Mouse (Mus musculus) ES-E14 (cell line): ENCODE data around the gene Madcam1. TPM values are rescaled to one million over a fixed set of nuclear protein-coding genes. Genes with fewer than 3 reads are reported as not detected.

Source experiments
- DNase-seq: peaks from one replicate; pipeline ENCODE4 v3.0.0-alpha.2; 2013; ENCODE audit warnings: low read depth, low spot score
- H3K27ac ChIP-seq: 2 replicates; pipeline ENCODE4 v1.5.1; 2012; ENCODE audit warnings: low read depth, mild to moderate bottlenecking, low read length, moderate library complexity, mixed read lengths; ENCODE audit not compliant: poor library complexity, insufficient read depth, severe bottlenecking
- H3K36me3 ChIP-seq: 2 replicates; pipeline ENCODE4 v1.6.1; 2012; ENCODE audit warnings: mild to moderate bottlenecking, low read length, moderate library complexity, mixed read lengths; ENCODE audit not compliant: control insufficient read depth, poor library complexity, insufficient read depth, severe bottlenecking
- H3K4me1 ChIP-seq, 2 experiments: fragments of 150-350 bp in 1 of 2; sonication (generic) in 1 of 2; 2 replicates each; pipeline ENCODE4 v1.6.1; 2012; ENCODE audit warnings: low read length in 2 of 2, mild to moderate bottlenecking in 1 of 2, mixed read lengths in 1 of 2; ENCODE audit not compliant: control insufficient read depth in 2 of 2, insufficient read depth in 2 of 2, poor library complexity in 1 of 2
- H3K4me3 ChIP-seq, 2 experiments: fragments of 150-350 bp in 1 of 2; sonication (generic) in 1 of 2; 2 replicates each; pipeline ENCODE4 v1.5.1; 2012; ENCODE audit warnings: low read length in 2 of 2, low read depth in 1 of 2, mild to moderate bottlenecking in 1 of 2, mixed read lengths in 1 of 2; ENCODE audit not compliant: insufficient read depth in 1 of 2, poor library complexity in 1 of 2, severe bottlenecking in 1 of 2
- H3K9ac ChIP-seq: 2 replicates; pipeline ENCODE4 v1.6.1; 2012; ENCODE audit warnings: low read depth, mild to moderate bottlenecking, low read length, mixed read lengths; ENCODE audit not compliant: poor library complexity, insufficient read depth, severe bottlenecking
- H3K9me3 ChIP-seq: fragments of 150-350 bp; sonication (generic); 2 replicates; pipeline ENCODE4 v1.6.1; 2012; ENCODE audit warnings: low read depth, mild to moderate bottlenecking, low read length; ENCODE audit not compliant: control insufficient read depth, insufficient read depth
- HCFC1 ChIP-seq: IDR thresholded peaks from 2 replicates; pipeline ENCODE4 v1.6.1; 2012; ENCODE audit warnings: low read length, inconsistent platforms, borderline replicate concordance; ENCODE audit not compliant: insufficient read depth
- MAFK ChIP-seq: IDR thresholded peaks from 2 replicates; pipeline ENCODE4 v1.6.1; 2014; ENCODE audit warnings: mild to moderate bottlenecking, low read depth, low read length, inconsistent platforms; ENCODE audit not compliant: insufficient read depth
- ZC3H11A ChIP-seq: IDR thresholded peaks from 2 replicates; pipeline ENCODE4 v1.6.1; 2012; ENCODE audit warnings: low read depth, mild to moderate bottlenecking, inconsistent platforms, low read length, borderline replicate concordance
- ZNF384 ChIP-seq: IDR thresholded peaks from 2 replicates; pipeline ENCODE4 v1.6.1; 2012; ENCODE audit warnings: low read depth, low read length, inconsistent platforms
- in situ Hi-C, 2 experiments: fragments of 600-800 bp; cut with MboI; formaldehyde crosslinking; loops; one replicate each; pipeline ENCODE4 v1.15.1; 2025; ENCODE audit warnings: low sequenced_read_pairs in 2 of 2, inconsistent platforms in 1 of 2; ENCODE audit not compliant: unreplicated experiment in 2 of 2
- total RNA-seq: library from RNA; depleted of rRNA; stranded (reverse); fragments of 300-350 nt; gene quantifications from 2 replicates; pipeline ENCODE4 v1.2.3, GENCODE M21; 2012

The Madcam1 gene
- total RNA-seq, 1 experiment: 2.7 TPM

- Histone ChIP-seq H3K27ac (peak overlapping the region; percentile 90), H3K4me1 (peaks cover 5 to 29% of the 10 kb centered on the region in 2 experiments), H3K9ac (peak overlapping the region; percentile 91), H3K9me3 (no peaks in the 10 kb centered on the region), H3K4me3 (peak overlapping the region; percentile 94 to 100), H3K36me3 (peaks cover 39% of the 10 kb centered on the region)
- 0 out of 2 replicates have a peak, but pooled peaks have one; percentile 11 for TF ChIP-seq HCFC1
- no peak for TF ChIP-seq ZNF384
- in situ Hi-C loops: no loop called here
- no peak for DNase-seq
Measured at GRCm38 (mm10) chr10:79682551-79682915, 18.2 kb downstream of the Madcam1 start.

- H3K27ac ChIP-seq: peak overlapping the region; percentile 90
- H3K9ac ChIP-seq: peak overlapping the region; percentile 91
- 0 out of 2 replicates have a peak, but pooled peaks have one; percentile 14 for TF ChIP-seq HCFC1
- TF ChIP-seq ZC3H11A: no peak
- H3K4me3 ChIP-seq: peak overlapping the region; percentile 94 to 100
- H3K36me3 ChIP-seq: peaks cover 44% of the 10 kb centered on the region
- in situ Hi-C loops: no loop called here
- no peaks in the 10 kb centered on the region for H3K9me3 ChIP-seq
- DNase-seq: peak; percentile 76
- H3K4me1 ChIP-seq: peaks cover 5 to 32% of the 10 kb centered on the region in 2 experiments
Measured at GRCm38 (mm10) chr10:79682916-79683582, 18.7 kb downstream of the Madcam1 start.

- Histone ChIP-seq H3K36me3 (peaks cover 52% of the 10 kb centered on the region), H3K4me3 (peak overlapping the region; percentile 94 to 100), H3K9me3 (no peaks in the 10 kb centered on the region), H3K27ac (peak overlapping the region; percentile 28; the same call in 1 of the 2 replicates), H3K9ac (peak overlapping the region; percentile 91), H3K4me1 (peaks cover 5 to 35% of the 10 kb centered on the region in 2 experiments)
- TF ChIP-seq ZNF384 (no peak), MAFK (0 out of 2 replicates have a peak, but pooled peaks have one; percentile 13)
- DNase-seq: no peak
- in situ Hi-C loops: no loop called here
Measured at GRCm38 (mm10) chr10:79683726-79684640, 19.6 kb downstream of the Madcam1 start.

- no peak overlapping the region; a peak in 1 of 4 replicates for H3K4me3 ChIP-seq
- TF ChIP-seq HCFC1 (no peak), ZC3H11A (no peak)
- peaks cover 53% of the 10 kb centered on the region for H3K36me3 ChIP-seq
- H3K4me1 ChIP-seq: peaks cover 5 to 35% of the 10 kb centered on the region in 2 experiments
- no peaks in the 10 kb centered on the region for H3K9me3 ChIP-seq
- H3K9ac ChIP-seq: no peak overlapping the region
- in situ Hi-C loops: no loop called here
- DNase-seq: no peak
- no peak overlapping the region; the same call in 1 of the 2 replicates for H3K27ac ChIP-seq
Measured at GRCm38 (mm10) chr10:79684770-79685600, 20.6 kb downstream of the Madcam1 start.
